Mouse (Mus musculus): ENCODE results near the gene Ripor2.
A peak's percentile ranks its signal among the peaks of the same experiment; 100 is the strongest.

Ripor2 gene

GRCm38 (mm10) chr13:24712581-24713130 lies 130.7 kb downstream of the Ripor2 start:
- DNase-seq (ENCODE audit: low spot score in 2 of 2): no peak

GRCm38 (mm10) chr13:24713434-24714000 lies 131.5 kb downstream of the Ripor2 start:
- DNase-seq (ENCODE audit: low spot score in 2 of 2): peak; percentile 90 to 92

GRCm38 (mm10) chr13:24714360-24714885 lies 132.4 kb downstream of the Ripor2 start:
- DNase-seq (ENCODE audit: low spot score in 2 of 2): no peak

- DNase-seq (ENCODE audit: low spot score in 2 of 2): no peak
Measured at GRCm38 (mm10) chr13:24715601-24716000, 133.6 kb downstream of the Ripor2 start.

- DNase-seq (ENCODE audit: low spot score in 2 of 2): no peak
Measured at GRCm38 (mm10) chr13:24716441-24716840, 134.5 kb downstream of the Ripor2 start.

- DNase-seq (ENCODE audit: low spot score in 2 of 2): no peak
Measured at GRCm38 (mm10) chr13:24717677-24718076, 135.7 kb downstream of the Ripor2 start.

GRCm38 (mm10) chr13:24721502-24721901 lies 139.5 kb downstream of the Ripor2 start:
- DNase-seq (ENCODE audit: low spot score in 2 of 2): no peak

- no peak for DNase-seq (ENCODE audit: low spot score in 2 of 2)
Measured at GRCm38 (mm10) chr13:24723699-24724394, 141.9 kb downstream of the Ripor2 start.

- DNase-seq (ENCODE audit: low spot score in 2 of 2): no peak
Measured at GRCm38 (mm10) chr13:24724395-24724759, 142.4 kb downstream of the Ripor2 start.

GRCm38 (mm10) chr13:24729128-24729527 lies 147.1 kb downstream of the Ripor2 start:
- DNase-seq (ENCODE audit: low spot score in 2 of 2): no peak

GRCm38 (mm10) chr13:24734502-24734901 lies 152.5 kb downstream of the Ripor2 start:
- no peak for DNase-seq (ENCODE audit: low spot score in 2 of 2)

GRCm38 (mm10) chr13:24735608-24736131 lies 153.7 kb downstream of the Ripor2 start:
- DNase-seq (ENCODE audit: low spot score in 2 of 2): no peak

- DNase-seq (ENCODE audit: low spot score in 2 of 2): no peak
Measured at GRCm38 (mm10) chr13:24741028-24741427, 159.0 kb downstream of the Ripor2 start, which contains the start of gene Armh2. Gene Armh2 (plus strand): TSS chr13:24741232.

- no peak for DNase-seq (ENCODE audit: low spot score in 2 of 2)
Measured at GRCm38 (mm10) chr13:24747823-24748222, 165.8 kb downstream of the Ripor2 start.

- no peak for DNase-seq (ENCODE audit: low spot score in 2 of 2)
Measured at GRCm38 (mm10) chr13:24750807-24751206, 168.8 kb downstream of the Ripor2 start.

- no peak for DNase-seq (ENCODE audit: low spot score in 2 of 2)
Measured at GRCm38 (mm10) chr13:24751396-24751795, 169.4 kb downstream of the Ripor2 start.

- no peak for DNase-seq (ENCODE audit: low spot score in 2 of 2)
Measured at GRCm38 (mm10) chr13:24756756-24757155, 174.8 kb downstream of the Ripor2 start.

GRCm38 (mm10) chr13:24757820-24758564 lies 176.0 kb downstream of the Ripor2 start:
- DNase-seq (ENCODE audit: low spot score in 2 of 2): no peak

GRCm38 (mm10) chr13:24759451-24759850 lies 177.5 kb downstream of the Ripor2 start:
- no peak for DNase-seq (ENCODE audit: low spot score in 2 of 2)

GRCm38 (mm10) chr13:24760351-24760870 lies 178.4 kb downstream of the Ripor2 start:
- DNase-seq (ENCODE audit: low spot score in 2 of 2): no peak

- no peak for DNase-seq (ENCODE audit: low spot score in 2 of 2)
Measured at GRCm38 (mm10) chr13:24761083-24761402, 179.1 kb downstream of the Ripor2 start.
